Mouse (Mus musculus) embryonic fibroblast, embryonic 13.5 days (primary cell): ENCODE results near the gene Rsrp1. TPM values are rescaled to one million over a fixed set of nuclear protein-coding genes. Genes with fewer than 3 reads are reported as not detected.
A peak's percentile ranks its signal among the peaks of the same experiment; 100 is the strongest.

ENCODE experiments used
- H3K27ac ChIP-seq: 2 replicates; pipeline ENCODE4 v1.5.1; 2012; ENCODE audit warnings: low read length, control low read depth, inconsistent platforms; ENCODE audit not compliant: insufficient read depth
- H3K4me1 ChIP-seq: 2 replicates; pipeline ENCODE4 v1.6.1; 2011; ENCODE audit warnings: low read length; ENCODE audit not compliant: control insufficient read depth, insufficient read depth
- H3K4me3 ChIP-seq: 2 replicates; pipeline ENCODE4 v1.5.1; 2011; ENCODE audit warnings: mild to moderate bottlenecking, control low read depth, low read length; ENCODE audit not compliant: insufficient read depth
- CTCF ChIP-seq: IDR thresholded peaks from 2 replicates; pipeline ENCODE4 v1.5.1; 2011; ENCODE audit warnings: mild to moderate bottlenecking, control low read depth, low read length, moderate library complexity, borderline replicate concordance; ENCODE audit not compliant: insufficient read depth
- POLR2A ChIP-seq: IDR thresholded peaks from 2 replicates; pipeline ENCODE4 v1.6.1; 2011; ENCODE audit warnings: low read depth, mild to moderate bottlenecking, control low read depth, low read length, moderate library complexity
- polyA plus RNA-seq: library from polyadenylated mRNA; stranded (reverse); fragments of >200 nt; gene quantifications from 2 replicates; pipeline ENCODE4 v1.2.4, GENCODE M21; 2011; ENCODE audit warnings: low read depth; ENCODE audit not compliant: missing spikeins, insufficient read length

The Rsrp1 gene
- polyA plus RNA-seq, 1 experiment, result 312 TPM

DNA sequence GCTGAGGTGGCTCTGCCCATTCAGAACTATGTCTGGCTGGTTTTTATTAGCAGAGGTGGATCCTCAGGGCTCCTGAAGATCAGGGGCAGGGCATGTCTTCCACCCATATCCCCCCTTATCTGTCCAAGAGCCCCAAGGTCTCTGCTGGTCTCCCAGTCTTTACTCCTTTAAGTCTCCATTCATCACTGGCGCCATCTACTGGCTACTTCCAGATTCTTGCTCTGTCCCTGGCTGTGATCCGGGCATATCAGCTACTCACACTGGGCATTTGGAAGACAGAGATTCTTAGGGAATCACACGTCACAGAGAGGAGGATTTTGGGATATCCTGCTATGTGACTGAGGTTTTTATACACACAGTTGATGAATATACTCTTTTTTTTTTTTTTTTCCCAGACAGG lies 32.9 kb downstream of the Rsrp1 start:
- H3K4me3 ChIP-seq, result no peak overlapping the region
- no peak for TF ChIP-seq POLR2A
- TF ChIP-seq CTCF, result 0 out of 2 replicates have a peak, but pooled peaks have one; percentile 2
- H3K4me1 ChIP-seq, result no peaks in the 10 kb centered on the region
- no peak overlapping the region for H3K27ac ChIP-seq

DNA sequence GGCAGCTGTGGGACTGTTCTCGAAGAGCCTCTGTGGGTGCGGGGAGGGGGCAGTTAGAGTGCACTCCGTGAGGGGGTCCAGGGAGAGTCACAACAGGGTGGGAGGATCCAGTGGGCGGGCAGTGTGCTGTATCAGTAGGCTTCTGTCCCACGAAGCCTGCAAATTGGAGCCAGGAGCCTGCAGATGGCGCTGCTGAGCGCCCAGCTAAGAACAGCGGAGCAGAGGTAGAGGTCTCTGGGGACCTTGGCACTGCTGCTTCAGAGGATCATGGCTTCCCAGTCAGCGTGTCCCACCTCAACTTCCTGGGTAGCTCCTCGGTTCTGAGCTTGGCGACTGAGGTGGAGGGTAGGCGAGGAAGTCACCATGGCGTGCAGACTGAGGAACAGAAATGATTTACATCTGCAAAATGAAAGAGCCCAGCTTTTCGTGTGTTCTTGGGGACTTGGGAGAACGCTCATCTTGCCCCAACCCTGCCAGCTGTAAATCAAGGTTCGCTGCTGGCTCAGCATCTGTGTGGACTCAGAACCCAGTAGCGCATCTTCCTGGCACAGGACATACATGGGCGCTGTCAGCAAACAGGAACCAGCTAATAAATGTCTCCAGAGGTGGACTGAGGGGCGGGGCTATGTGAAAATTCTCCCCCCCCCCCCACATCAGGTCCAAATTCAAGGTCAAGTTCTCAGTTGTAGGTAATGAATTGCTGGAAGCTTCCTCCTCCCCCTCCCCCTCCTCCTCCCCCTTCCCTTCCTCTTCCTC lies 39.8 kb downstream of the Rsrp1 start:
- TF ChIP-seq POLR2A (no peak), CTCF (0 out of 2 replicates have a peak, but pooled peaks have one; percentile 40)
- Histone ChIP-seq H3K4me1 (no peaks in the 10 kb centered on the region), H3K4me3 (no peak overlapping the region), H3K27ac (no peak overlapping the region)

DNA sequence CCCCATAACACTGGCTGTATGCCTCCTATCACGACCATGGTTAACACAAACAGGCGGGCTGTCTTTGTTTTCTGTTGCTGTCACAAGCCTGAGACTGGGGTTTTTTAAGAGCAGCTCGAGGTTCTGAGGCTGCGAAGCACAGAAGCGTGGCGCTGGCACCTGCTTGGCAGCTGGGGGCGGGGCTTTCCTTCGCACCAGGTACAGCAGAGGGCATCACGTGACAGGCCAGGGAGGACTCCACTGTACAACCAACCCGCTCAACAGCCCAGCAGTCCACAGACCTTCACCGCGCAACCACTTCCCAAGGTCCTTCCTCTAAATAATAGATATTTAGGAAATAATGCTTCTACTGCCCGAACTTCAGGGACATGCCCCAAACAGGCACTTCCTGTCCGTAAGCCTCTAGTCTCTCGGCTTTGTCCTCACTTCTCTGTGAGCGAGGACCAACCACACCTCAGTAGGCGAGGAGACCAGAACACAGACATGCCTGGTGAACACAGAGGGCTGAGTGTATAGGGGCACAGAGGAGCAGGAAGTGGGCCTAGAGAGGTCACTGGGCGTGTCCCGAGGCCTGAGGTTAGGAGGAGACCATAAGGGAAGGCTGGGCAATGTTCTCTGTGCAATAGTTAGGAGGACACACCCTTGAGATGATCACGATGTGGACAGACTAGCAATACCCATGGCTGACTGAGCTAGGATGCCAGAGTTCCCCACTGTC lies 44.7 kb downstream of the Rsrp1 start:
- Histone ChIP-seq H3K27ac (no peak overlapping the region), H3K4me3 (no peak overlapping the region), H3K4me1 (no peaks in the 10 kb centered on the region)
- TF ChIP-seq POLR2A, result no peak
- TF ChIP-seq CTCF, result no peak

DNA sequence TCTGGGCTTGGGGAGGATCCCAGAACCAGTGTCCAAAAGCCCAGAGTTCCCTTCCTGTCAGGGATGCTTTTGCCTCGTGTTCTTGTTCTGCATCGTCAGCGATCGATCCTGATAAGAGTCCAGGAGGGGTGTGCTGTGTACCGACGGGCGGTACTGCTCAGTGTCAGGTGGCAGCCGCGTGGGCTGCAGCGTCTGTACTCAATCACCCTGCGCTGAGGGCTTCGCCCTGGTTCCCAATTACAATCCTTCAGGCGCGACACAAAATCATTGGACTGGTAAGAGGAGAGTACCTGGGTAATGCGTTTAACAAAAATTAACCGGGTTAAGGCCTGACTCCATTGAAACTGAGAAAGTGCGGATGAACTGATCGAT lies 45.2 kb downstream of the Rsrp1 start:
- Histone ChIP-seq H3K27ac (no peak overlapping the region), H3K4me3 (no peak overlapping the region), H3K4me1 (no peaks in the 10 kb centered on the region)
- TF ChIP-seq CTCF (no peak), POLR2A (no peak)

DNA sequence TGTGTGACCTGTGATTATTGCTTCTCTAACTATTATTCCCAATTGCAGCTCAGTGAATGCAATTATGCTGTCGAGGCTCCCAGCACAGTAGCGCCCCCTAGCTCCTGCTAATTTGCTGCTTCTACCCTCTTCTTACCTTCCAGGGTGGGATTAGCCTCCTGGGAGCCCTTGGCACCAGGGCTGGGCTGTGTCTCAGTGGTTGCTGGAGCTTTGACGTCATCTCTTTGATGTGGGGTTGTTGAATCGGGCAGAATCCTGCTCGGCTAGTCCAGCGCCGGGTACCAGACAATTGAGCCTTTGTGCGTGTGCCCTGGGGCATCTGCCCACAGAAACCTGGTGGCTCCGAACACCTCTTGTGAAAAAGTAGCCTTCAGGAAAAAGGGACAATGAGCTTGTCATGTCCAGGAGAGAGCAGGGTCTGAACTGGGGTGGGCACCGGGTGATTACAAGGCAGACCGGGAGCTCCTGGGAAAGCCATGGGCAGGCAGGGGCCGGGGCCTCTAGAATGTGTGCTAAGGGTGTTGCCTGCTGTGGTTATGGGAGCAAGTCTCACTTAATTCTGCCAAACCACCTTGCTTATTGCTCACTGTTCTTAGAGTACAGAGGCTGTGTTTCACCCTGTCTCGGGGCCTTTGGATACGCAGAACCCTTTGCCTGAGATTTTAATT lies 52.0 kb downstream of the Rsrp1 start:
- Histone ChIP-seq H3K4me3 (no peak overlapping the region), H3K4me1 (no peaks in the 10 kb centered on the region), H3K27ac (no peak overlapping the region)
- peak; percentile 18; the same call in 1 of the 2 replicates for TF ChIP-seq CTCF
- TF ChIP-seq POLR2A, result no peak

DNA sequence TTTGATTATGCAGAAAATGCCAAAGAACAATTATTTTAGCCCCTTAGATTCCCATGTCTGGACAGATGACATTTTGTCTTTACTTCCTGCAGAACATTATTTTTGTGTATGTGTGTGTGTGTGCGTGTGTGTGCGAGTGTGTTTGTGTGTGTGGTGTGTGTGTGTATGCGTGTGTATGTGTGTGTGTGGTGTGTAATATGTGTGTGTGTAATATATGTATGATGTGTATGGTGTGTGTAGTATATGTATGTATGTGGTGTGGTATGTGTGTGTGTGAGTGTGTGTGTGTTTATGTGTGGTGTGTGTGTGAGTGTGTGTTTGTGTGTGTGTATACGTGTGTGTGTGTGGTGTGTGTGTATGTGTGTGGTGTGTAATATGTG lies 52.5 kb downstream of the Rsrp1 start:
- TF ChIP-seq CTCF (0 out of 2 replicates have a peak, but pooled peaks have one; percentile 20), POLR2A (no peak)
- H3K4me3 ChIP-seq, result no peak overlapping the region
- H3K27ac ChIP-seq, result no peak overlapping the region
- H3K4me1 ChIP-seq, result no peaks in the 10 kb centered on the region

Other genes starting within 250 kb of the Rsrp1 start
- gene Man1c1, start 219.3 kb upstream of the Rsrp1 start, polyA plus RNA-seq, result 23.4 and 26.7 TPM in 2 replicates
- 13.3 and 16.5 TPM in 2 replicates for gene Ldlrap1, start 155.6 kb upstream of the Rsrp1 start, polyA plus RNA-seq
- gene Maco1, start 70.2 kb upstream of the Rsrp1 start, polyA plus RNA-seq, result 38.6 and 42.3 TPM in 2 replicates
- gene Rhd, start 59.1 kb upstream of the Rsrp1 start, polyA plus RNA-seq, result 0.51 and 0.72 TPM in 2 replicates
- gene Tmem50a, start 8.6 kb upstream of the Rsrp1 start, polyA plus RNA-seq, result 156 and 191 TPM in 2 replicates
- 46.6 and 48.8 TPM in 2 replicates for gene Syf2, start 7.3 kb downstream of the Rsrp1 start, polyA plus RNA-seq
- 4.4 and 8.2 TPM in 2 replicates for gene Runx3, start 197.1 kb downstream of the Rsrp1 start, polyA plus RNA-seq